Mouse (Mus musculus) spleen, postnatal 14 days (tissue): ENCODE measurements around the gene Hist1h2bm.
A peak's percentile ranks its signal among the peaks of the same experiment; 100 is the strongest.
"Not testable (repeated sequence)": the region's sequence is repeated elsewhere in the genome, so short reads cannot be mapped to it uniquely, and the experiment has no call there.

Experiments
- DNase-seq, 2 experiments: peaks; one replicate each; pipeline ENCODE4 v3.0.0; 2021 to 2022; ENCODE audit warnings: low spot score in 2 of 2

The Hist1h2bm gene

DNA sequence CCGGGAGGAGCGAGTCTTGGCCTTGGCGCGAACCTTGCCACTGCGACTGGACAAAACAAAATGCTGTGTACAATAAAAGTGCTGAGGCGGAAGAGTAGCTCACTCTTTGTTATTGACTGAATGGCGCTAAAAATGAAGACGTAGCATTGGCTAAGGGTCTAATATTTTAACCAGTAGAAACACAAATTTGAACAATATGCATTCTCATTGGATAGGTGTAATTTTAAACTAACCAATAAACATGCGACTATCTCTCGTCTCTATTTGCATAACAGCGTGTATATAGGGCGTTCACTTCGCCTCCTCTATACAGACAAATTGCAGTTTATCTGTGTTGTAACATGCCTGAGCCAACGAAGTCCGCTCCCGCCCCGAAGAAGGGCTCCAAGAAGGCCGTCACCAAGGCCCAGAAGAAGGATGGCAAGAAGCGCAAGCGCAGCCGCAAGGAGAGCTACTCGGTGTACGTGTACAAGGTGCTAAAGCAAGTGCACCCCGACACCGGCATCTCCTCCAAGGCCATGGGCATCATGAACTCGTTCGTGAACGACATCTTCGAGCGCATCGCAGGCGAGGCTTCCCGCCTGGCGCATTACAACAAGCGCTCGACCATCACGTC, at the start of gene Hist1h2bm:
TSS of gene Hist1h2bm (plus strand) at position 288 of the 616 bp plus-strand sequence.
- DNase-seq, result peak; percentile 59 to 64

DNA sequence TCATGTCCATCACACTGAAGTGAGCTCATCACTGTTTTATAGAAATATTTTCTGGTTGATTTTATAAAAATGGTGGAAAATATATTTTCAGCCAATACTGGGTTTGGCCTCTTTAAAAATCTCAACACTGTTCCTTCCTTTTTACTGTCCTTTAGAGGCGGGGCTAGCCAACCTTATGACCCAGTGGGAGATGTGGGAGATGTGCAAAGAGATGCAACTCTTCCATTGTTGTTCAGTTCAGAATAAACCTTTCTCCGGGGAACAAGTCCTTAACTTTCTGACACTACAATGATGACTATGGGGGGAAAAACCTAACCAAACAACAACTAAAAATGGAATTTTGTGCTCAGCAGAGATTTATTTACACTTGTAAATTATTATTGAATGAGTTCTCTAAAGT, 44.5 kb upstream of the Hist1h2bm start, which contains the start of gene Olfr1360:
TSS of gene Olfr1360 (minus strand) at position 101 of the 400 bp plus-strand sequence.
- DNase-seq, result no peak

DNA sequence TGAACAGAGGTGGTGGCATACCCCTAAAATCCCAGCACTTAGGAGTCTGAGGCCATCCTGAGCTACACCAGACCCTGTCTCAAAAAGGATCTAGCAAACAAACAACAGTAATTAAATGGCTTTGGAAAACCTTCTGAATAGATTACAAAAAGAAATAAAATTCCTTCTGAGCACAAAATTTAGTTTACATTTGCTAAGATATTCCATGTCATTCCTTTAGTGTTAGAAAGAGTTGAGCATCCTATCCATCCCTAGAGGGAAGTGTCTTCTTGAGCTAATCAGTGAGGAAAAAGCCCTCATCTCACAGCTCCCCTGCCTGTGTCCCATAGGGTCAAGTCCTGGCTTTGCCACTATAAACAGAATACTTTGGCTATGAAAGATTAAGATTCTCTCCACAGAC, 24.0 kb upstream of the Hist1h2bm start, which contains the start of gene Olfr1359:
TSS of gene Olfr1359 (plus strand) at position 301 of the 400 bp plus-strand sequence.
- DNase-seq, result no peak

DNA sequence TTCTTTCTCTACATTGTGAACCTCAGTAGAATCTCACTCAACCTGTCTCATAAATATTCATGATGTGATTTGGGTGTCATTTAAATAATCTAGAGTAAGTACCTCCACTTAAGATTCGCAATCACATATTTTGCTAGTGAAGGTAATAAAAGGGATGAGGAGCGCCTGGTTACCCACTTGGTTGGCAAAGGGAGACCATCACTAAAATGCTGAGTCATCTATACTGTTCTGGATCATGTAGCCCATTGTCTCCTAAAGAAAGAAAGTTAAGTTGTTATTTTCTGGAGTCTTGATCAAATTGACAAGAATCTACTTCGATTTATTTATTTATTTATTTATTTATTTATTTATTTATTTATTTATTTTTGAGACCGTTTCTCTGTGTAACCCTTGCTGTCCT, 15.2 kb upstream of the Hist1h2bm start:
- no peak for DNase-seq

DNA sequence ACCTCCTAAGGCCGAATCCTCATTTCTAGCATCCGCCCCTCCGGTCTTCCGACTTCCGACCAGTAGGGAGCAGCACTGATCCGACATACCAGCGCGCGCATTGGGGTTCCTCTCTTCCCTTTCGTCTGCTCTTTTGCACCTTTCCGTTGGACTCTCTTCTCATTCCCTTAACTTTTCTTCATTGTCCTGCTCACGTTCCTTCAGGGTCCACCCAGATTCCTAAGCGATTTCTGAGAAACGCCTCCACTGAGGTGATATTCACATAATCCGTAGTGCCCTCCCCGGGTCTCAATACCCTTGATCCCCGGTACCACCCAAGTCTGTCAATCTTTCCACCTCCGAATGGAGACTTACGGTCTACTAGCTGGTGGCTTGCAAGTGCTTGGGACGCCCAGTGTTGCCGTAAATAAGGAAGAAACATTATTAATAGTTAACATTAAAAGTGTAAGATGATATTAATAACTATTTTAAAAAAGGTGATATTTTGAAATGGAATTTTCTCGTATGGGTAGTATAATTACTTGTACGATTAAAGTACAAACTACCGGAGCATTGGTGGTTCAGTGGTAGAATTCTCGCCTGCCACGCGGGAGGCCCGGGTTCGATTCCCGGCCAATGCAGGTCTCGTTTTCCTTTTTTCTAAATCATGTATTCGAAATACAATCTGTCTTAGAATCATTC, 11.7 kb upstream of the Hist1h2bm start:
- peak; percentile 79 to 86 for DNase-seq

DNA sequence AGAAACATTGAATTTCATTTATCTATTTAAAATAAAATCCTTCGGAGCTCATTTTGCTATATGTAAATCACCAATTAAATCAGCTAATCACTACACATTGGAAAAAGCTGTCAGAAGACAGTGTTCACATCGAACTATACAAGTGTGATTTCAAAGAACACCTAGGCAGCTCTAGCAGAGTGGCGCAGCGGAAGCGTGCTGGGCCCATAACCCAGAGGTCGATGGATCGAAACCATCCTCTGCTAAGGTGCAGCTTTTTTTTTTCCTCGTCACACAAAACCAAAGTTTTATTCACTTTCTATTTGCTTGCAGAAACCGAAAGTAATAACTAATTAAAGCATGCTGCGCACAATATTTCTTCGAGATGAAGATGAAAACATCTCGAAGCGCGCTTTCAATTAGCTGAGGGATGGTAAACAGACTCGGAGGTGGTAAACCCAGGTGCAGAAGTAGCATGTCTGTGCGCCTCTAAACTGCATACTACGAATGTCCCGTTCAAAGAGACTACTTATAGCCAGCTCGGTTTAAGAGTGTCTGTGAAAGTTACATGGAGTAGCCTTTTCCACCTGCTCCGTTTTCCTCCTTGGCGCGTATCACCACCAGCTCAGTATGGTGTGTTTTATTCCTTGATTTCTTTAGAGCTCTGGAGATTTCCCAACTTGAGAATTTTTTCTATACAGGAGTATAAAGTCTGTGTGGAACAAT, 10.9 kb upstream of the Hist1h2bm start:
- peak; percentile 61 to 73 for DNase-seq

DNA sequence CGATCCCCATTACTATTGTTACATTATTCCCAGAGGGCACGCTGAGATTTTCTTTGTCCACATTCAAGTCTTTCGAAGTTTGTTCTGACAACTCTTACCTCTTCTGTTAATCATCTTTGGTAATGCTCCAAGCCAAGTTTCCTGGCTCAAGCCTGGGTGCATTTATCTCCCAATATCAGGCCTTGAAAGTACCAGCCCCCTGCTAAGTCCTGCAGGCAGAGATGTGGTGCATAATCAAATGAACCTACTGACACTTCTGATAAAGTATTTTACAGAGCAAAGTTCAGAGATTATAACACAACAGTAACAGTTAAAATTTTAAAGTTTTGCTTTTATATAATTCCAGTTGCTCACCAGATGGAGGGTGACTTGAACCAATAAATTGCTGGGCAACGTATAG, 10.1 kb upstream of the Hist1h2bm start:
- DNase-seq, result no peak

DNA sequence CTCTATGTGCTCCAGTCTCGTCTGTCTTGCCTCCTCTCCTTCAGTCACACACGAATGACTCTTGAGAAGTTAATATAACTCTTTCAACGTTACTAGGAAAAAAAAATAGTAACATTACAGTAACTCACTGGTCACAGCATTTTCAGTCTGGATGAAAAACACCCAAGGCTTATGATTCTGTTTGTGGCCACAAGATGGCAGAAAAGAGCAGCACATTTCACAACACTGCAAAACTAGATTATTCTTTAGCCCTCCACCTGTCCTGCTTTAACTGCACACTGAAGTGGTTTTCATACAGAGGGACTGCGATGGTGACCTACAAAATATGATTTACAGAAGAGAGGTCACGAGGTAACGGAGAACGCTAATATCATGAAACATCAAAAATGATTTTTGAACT, 7.1 kb upstream of the Hist1h2bm start:
- DNase-seq, result peak; percentile 40 to 61

DNA sequence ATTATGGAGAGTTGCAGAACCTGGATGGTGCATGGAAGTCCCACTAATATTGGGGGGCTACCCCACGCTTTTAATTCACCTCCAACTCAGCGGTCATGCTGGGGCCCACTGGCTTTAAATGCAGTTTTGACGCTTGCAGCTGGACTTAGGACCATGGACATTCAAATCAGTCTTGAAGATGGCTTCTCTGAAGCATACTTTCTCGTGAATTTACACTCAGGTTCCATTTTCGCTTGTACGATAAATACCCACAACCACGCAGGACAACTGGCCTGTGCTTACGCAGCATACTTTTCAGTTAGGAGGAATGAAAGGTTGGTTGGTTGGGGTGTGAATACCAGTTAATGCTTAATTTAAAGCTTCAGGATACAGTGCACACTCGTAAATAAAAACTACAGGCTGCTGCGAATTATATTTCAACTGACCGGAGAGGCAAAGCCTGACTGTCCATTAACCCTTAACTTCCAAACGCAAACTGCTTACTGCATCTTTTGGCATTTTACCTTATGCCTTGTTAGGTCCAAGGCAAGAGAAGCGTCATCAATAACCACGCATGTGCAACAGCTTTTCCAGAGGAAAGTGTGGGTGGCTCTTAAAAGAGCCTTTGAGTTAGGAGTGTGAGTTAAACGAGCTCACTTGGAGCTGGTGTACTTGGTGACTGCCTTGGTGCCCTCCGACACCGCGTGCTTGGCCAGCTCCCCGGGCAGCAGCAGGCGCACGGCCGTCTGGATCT, 6.5 kb upstream of the Hist1h2bm start:
- DNase-seq, result peak in 1 of 2 experiments; percentile 18

DNA sequence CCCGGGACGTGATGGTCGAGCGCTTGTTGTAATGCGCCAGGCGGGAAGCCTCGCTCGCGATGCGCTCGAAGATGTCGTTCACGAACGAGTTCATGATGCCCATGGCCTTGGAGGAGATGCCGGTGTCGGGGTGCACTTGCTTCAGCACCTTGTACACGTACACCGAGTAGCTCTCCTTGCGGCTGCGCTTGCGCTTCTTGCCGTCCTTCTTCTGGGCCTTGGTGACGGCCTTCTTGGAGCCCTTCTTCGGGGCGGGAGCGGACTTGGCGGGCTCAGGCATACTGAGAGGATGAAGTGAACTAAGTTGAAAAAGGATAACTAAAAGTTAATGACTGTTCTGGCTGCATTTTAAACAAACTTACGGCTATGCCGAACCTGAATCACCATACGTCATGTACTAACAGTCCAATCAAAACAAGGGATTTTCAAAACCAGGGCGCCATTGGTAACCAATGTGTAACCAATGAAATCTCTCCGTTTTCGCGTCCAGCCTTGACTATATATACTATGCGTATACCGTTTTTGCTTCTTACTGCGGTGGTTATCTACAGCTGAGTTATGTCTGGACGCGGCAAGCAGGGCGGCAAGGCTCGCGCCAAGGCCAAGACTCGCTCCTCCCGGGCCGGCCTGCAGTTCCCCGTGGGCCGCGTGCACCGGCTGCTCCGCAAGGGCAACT, 5.8 kb upstream of the Hist1h2bm start, which contains the start of the genes Hist1h2bl and Hist1h2ai:
TSS of gene Hist1h2bl (minus strand) at position 280 of the 676 bp plus-strand sequence.
TSS of gene Hist1h2ai (plus strand) at position 559 of the 676 bp plus-strand sequence.
- DNase-seq, result peak; percentile 68 to 72

DNA sequence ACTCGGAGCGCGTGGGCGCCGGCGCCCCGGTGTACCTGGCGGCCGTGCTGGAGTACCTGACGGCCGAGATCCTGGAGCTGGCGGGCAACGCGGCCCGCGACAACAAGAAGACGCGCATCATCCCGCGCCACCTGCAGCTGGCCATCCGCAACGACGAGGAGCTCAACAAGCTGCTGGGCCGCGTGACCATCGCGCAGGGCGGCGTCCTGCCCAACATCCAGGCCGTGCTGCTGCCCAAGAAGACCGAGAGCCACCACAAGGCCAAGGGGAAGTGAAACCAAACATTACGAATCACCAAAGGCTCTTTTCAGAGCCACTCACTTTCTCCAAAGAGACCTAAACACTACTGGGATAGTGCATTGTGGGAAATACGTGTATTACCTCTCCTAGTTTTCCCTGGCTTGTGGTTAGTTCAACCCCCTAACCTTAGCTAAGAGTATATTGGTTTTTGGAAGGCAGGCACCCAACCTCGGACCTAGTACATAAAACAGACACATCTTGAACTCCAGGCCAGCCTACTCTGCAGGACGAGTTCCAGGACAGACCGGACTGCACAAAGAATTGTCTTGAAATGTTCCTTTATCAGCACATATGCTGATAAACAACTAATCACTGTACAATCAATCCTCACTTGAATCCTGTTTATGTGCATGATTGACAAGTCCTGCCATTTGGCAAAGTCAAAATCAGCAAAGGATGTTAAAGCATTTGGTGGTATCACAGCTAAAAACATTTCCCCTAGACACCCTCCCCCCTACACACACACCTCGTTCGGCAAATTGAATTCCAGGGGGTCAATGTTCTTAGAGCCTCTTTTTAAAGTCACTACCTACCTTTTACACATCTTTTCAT, 5.1 kb upstream of the Hist1h2bm start:
- DNase-seq, result peak in 1 of 2 experiments; percentile 25

DNA sequence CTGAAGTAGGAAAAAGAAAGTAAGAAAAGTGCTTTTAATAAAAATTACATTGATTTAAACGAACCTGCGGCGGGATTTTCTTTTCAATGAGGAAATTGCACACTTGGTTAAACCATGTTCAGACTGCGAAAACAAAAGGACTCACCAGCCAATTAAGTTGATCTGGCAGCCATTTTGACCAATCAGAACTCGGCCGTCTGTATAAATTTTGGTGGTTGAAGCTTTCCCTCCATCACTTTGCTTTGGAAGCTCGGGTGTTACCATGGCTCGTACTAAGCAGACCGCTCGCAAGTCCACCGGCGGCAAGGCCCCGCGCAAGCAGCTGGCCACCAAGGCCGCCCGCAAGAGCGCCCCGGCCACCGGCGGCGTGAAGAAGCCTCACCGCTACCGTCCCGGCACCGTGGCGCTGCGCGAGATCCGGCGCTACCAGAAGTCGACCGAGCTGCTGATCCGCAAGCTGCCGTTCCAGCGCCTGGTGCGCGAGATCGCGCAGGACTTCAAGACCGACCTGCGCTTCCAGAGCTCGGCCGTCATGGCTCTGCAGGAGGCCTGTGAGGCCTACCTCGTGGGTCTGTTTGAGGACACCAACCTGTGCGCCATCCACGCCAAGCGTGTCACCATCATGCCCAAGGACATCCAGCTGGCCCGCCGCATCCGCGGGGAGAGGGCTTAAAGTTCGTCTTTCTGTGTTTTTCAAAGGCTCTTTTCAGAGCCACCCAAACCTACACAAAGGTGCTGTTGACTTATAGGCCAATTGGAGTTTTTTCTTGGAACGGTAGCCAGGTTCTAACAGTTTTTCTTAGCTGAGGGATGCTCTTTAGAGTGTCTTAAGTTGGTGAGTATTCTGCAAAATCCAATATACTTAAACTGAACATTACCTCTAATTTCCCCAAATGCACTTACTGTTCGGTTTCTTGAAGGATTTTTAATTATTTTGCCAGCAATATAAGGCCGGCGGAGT, 4.2 kb upstream of the Hist1h2bm start, which contains the start of gene Hist1h3h:
TSS of gene Hist1h3h (plus strand) at position 263 of the 961 bp plus-strand sequence.
- peak; percentile 75 to 77 for DNase-seq

DNA sequence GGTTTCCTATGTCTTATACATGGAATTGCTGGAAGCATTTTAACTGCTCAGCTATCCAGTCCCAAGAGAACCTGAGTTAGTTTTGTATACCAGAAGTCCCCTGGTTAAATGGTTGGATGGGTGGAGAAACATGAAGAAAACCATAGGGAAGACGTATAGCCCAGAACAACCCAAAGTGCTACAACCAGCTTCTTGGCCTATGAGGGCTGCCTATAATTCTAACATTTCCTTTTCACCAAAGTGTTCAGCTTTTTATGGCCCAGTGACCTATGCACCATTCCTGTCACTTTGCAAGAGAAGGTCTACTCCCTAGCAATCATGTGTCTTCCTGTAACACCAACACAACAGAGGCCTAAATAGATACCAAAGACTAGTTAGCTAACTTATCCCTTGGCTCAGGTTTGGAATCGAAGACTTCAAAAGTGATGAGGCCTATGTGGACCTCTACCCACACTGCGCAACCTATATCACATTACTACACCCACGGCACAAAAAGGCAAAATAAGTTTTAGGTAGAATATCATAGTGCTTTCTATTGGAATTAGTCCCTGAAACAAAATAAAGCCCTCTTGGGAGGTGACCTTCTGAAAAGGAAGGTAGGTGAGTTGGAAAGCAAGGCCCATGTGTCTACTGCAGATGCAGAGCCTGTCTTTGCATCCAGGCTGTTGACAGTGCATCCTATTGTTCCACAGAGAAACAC, 3.3 kb upstream of the Hist1h2bm start:
- DNase-seq, result no peak

DNA sequence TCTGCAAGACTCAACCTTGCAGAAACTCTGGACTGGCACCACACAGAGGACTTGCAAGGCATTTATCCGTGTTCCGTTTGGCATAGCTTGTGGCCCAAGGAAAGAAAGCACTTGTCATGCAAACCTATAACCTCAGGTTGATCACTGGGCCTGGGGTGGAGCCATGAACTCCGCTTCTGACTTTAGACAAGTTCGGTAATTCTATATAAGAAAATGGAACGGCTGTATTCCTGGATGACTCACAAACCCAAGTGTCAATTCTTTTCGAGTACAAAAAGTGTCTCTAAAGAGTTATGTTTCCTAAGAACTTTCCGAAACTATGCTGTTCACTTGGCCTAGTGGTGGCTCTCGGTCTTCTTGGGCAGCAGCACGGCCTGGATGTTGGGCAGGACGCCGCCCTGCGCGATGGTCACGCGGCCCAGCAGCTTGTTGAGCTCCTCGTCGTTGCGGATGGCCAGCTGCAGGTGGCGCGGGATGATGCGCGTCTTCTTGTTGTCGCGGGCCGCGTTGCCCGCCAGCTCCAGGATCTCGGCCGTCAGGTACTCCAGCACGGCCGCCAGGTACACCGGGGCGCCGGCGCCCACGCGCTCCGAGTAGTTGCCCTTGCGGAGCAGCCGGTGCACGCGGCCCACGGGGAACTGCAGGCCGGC, 612 bp upstream of the Hist1h2bm start:
- not testable (repeated sequence) for DNase-seq

DNA sequence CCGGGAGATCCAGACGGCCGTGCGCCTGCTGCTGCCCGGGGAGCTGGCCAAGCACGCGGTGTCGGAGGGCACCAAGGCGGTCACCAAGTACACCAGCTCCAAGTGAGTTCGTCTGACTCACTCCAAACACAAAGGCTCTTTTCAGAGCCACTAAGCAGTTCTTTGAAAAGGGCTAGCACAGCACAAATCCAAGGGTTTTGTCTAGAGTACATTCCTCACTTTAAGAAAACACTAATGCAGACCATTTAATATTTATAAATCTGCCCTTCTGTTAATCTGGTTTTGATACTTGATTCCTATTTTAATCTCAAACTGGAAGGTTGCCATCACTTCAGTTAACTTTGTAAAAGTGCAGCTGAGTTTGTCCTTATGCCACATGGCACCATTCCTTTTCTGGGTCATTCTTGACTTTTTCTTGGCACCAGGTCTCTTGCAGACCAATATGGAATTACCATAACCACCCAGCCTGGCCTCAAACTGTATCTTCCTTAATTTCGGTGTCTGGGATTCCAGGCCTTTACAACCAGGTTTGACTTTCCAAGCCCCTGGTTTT, 605 bp downstream of the Hist1h2bm start:
- no peak for DNase-seq

DNA sequence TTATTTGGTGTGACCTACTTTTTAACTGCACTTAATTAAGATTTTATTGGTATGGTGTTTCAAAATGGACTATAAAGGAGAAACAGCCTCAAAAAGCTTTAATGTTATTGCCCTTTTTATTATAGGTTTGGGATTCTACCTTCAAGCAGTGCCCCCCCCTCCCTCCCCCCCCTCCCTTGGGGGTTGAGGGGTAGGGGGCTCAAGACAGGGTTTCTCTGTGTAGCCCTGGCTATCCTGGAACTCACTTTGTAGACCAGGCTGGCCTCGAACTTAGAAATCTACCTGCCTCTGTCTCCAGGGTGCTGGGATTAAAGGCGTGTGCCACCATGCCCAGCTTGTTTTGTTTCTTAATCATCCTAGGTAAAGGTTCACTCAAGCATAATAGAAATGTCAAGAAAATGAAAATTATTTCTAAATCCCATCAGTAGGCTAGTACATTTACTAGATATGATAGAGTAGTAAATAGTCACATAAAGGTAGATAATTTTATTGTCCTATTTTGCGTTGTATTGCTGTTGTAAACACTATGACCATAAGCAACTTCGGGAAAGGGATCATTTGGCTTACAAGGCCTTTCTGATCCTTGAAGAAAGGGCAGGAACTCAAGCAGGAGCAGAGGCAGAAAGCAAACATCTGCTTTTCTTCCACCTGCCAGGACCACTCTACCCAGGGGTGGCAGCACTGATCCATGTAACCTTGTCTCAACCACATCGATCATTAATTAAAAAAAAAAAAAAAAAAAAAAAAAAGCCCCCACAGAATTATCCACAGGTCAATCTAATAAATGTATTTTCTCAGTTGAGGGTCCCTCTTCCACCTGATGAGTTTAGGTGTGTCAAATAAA, 1.4 kb downstream of the Hist1h2bm start:
- no peak for DNase-seq
